Mouse (Mus musculus): ENCODE measurements around the gene Gm11634. TPM values are rescaled to one million over a fixed set of nuclear protein-coding genes. Genes with fewer than 3 reads are reported as not detected.

Gene Gm11634
- polyA plus RNA-seq, 1 experiment from 2014 or later = not detected

Other genes with a start within 250 kb of the Gm11634 start
- not detected in 2 replicates for gene G6pc, start 231.7 kb downstream of the Gm11634 start, polyA plus RNA-seq (2016; fragmentation: Nextera tagmentation; extraction: Ambion mirVana)
- gene Aarsd1, start 181.6 kb downstream of the Gm11634 start, polyA plus RNA-seq (2016; fragmentation: Nextera tagmentation; extraction: Ambion mirVana) = 60.4 and 66.6 TPM in 2 replicates
- 18.5 and 26.1 TPM in 2 replicates for gene Gm27029, start 174.5 kb downstream of the Gm11634 start, polyA plus RNA-seq (2016; fragmentation: Nextera tagmentation; extraction: Ambion mirVana)
- 16.1 and 18.3 TPM in 2 replicates for gene Rundc1, start 174.2 kb downstream of the Gm11634 start, polyA plus RNA-seq (2016; fragmentation: Nextera tagmentation; extraction: Ambion mirVana)
- 57.6 and 95.1 TPM in 2 replicates for gene Ptges3l, start 173.9 kb downstream of the Gm11634 start, polyA plus RNA-seq (2016; fragmentation: Nextera tagmentation; extraction: Ambion mirVana)
- 311 and 360 TPM in 2 replicates for gene Rpl27, start 157.0 kb downstream of the Gm11634 start, polyA plus RNA-seq (2016; fragmentation: Nextera tagmentation; extraction: Ambion mirVana)
- gene Ifi35, start 150.8 kb downstream of the Gm11634 start, polyA plus RNA-seq (2016; fragmentation: Nextera tagmentation; extraction: Ambion mirVana) = 9.4 and 9.8 TPM in 2 replicates
- 34.2 and 42.7 TPM in 2 replicates for gene Rnd2, start 134.3 kb downstream of the Gm11634 start, polyA plus RNA-seq (2016; fragmentation: Nextera tagmentation; extraction: Ambion mirVana)
- 33.1 and 41.1 TPM in 2 replicates for gene Vat1, start 133.0 kb downstream of the Gm11634 start, polyA plus RNA-seq (2016; fragmentation: Nextera tagmentation; extraction: Ambion mirVana)
- gene Brca1, start 47.3 kb downstream of the Gm11634 start, polyA plus RNA-seq (2016; fragmentation: Nextera tagmentation; extraction: Ambion mirVana) = 13.4 and 14.9 TPM in 2 replicates
- 54.1 and 64.6 TPM in 2 replicates for gene Nbr1, start 47.1 kb downstream of the Gm11634 start, polyA plus RNA-seq (2016; fragmentation: Nextera tagmentation; extraction: Ambion mirVana)
- gene Tmem106a, start 17.0 kb downstream of the Gm11634 start, polyA plus RNA-seq (2016; fragmentation: Nextera tagmentation; extraction: Ambion mirVana) = 2.7 and 3.0 TPM in 2 replicates
- gene Rdm1, start 27.9 kb upstream of the Gm11634 start, polyA plus RNA-seq (2016; fragmentation: Nextera tagmentation; extraction: Ambion mirVana) = 24.0 and 26.8 TPM in 2 replicates
- gene Arl4d, start 66.3 kb upstream of the Gm11634 start, polyA plus RNA-seq (2016; fragmentation: Nextera tagmentation; extraction: Ambion mirVana) = 10.3 and 10.9 TPM in 2 replicates
- 28.7 and 33.0 TPM in 2 replicates for gene Dhx8, start 133.7 kb upstream of the Gm11634 start, polyA plus RNA-seq (2016; fragmentation: Nextera tagmentation; extraction: Ambion mirVana)
- 9.4 and 10.8 TPM in 2 replicates for gene Etv4, start 186.1 kb upstream of the Gm11634 start, polyA plus RNA-seq (2016; fragmentation: Nextera tagmentation; extraction: Ambion mirVana)